Mouse (Mus musculus): ENCODE data around the gene Chd3. TPM values are rescaled to one million over a fixed set of nuclear protein-coding genes. Genes with fewer than 3 reads are reported as not detected.
"Not testable (repeated sequence)": the region's sequence is repeated elsewhere in the genome, so short reads cannot be mapped to it uniquely, and the experiment has no call there.

Chd3 gene
- polyA plus RNA-seq, 1 experiment from 2014 or later = 55.9 TPM

- Histone ChIP-seq H3K4me3 (peak overlapping the region; percentile 67), H3K27me3 (replicated peaks; ENCODE audit: low read depth, poor library complexity, severe bottlenecking) (peaks cover 61% of the 10 kb centered on the region)
Observed at GRCm38 (mm10) chr11:69331152-69331551, 38.1 kb downstream of the Chd3 start.

DNA sequence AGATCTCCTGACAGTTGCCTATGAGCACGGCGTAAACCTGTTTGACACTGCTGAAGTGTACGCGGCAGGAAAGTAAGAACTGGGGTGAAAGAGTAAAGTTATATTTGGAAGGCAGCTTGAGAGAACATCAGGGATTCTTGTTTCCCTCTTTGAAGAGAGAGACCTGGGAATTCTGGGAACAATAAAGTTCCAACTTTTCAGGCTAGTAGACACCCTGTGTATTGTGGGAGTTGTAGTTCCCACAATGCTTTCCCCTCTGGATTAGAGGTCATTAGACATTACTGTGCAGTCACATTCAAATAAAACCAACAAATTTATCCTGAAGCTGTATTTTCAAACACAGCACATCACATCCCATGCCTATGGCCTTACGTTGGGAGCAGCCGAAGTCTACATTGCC is 40.7 kb downstream of the Chd3 start:
- peaks cover 62% of the 10 kb centered on the region for H3K27me3 ChIP-seq (replicated peaks; ENCODE audit: low read depth, poor library complexity, severe bottlenecking)
- no peak overlapping the region for H3K4me3 ChIP-seq
- DNase-seq (ENCODE audit: low spot score) = no peak
- WGBS = 93% methylated on average over 6 of the region's 6 CpGs
- H3K4me1 ChIP-seq = peaks cover 59% of the 10 kb centered on the region
- no peak overlapping the region for H3K27ac ChIP-seq (replicated peaks)
- no peaks in the 10 kb centered on the region for H3K9me3 ChIP-seq
- no peaks in the 10 kb centered on the region for H3K36me3 ChIP-seq (replicated peaks)

More at GRCm38 (mm10) chr11:69331152-69331551, 38.1 kb downstream of the Chd3 start:
- no peak for DNase-seq (ENCODE audit: low spot score)
- Histone ChIP-seq H3K27ac (replicated peaks) (no peak overlapping the region; the same call in 1 of the 2 replicates), H3K36me3 (replicated peaks) (no peaks in the 10 kb centered on the region), H3K9me3 (no peaks in the 10 kb centered on the region), H3K4me1 (peaks cover 38% of the 10 kb centered on the region)
- WGBS = 91% methylated on average over 6 of the region's 6 CpGs

GRCm38 (mm10) chr11:69327648-69328047 is 41.6 kb downstream of the Chd3 start:
- 0 out of 2 replicates have a peak overlapping the region, but pooled peaks have one; percentile 30 for H3K27ac ChIP-seq (replicated peaks)
- 49% methylated on average over 6 of the region's 6 CpGs for WGBS
- H3K4me3 ChIP-seq = peak overlapping the region; percentile 78; the same call in 1 of the 2 replicates
- peaks cover 62% of the 10 kb centered on the region for H3K27me3 ChIP-seq (replicated peaks; ENCODE audit: low read depth, poor library complexity, severe bottlenecking)
- H3K9me3 ChIP-seq = no peaks in the 10 kb centered on the region
- no peaks in the 10 kb centered on the region for H3K36me3 ChIP-seq (replicated peaks)
- no peak for DNase-seq (ENCODE audit: low spot score)
- H3K4me1 ChIP-seq = peaks cover 58% of the 10 kb centered on the region

DNA sequence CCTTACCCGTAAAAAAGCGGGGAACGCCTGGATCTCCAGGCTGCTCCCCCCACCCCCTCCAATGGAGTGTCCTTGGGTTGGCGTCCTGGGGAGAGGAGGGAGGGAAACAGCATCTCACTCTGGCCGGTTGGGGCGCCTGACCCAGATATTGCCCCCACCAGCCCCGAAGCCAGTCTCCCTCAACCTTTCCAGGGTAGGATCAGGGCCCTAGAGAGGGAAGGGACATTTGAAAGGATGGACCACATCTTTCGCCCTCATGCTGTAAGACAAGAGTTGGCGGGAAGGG is 42.1 kb downstream of the Chd3 start:
- DNase-seq (ENCODE audit: low spot score) = no peak
- Histone ChIP-seq H3K27ac (replicated peaks) (no peak overlapping the region), H3K36me3 (replicated peaks) (no peaks in the 10 kb centered on the region), H3K4me3 (peak overlapping the region; percentile 78), H3K9me3 (no peaks in the 10 kb centered on the region), H3K27me3 (replicated peaks; ENCODE audit: low read depth, poor library complexity, severe bottlenecking) (peaks cover 62% of the 10 kb centered on the region), H3K4me1 (peaks cover 58% of the 10 kb centered on the region)
- 8% methylated on average over 9 of the region's 9 CpGs for WGBS

GRCm38 (mm10) chr11:69326408-69327156 is 42.6 kb downstream of the Chd3 start:
- 1% methylated on average over 45 of the region's 45 CpGs for WGBS
- no peaks in the 10 kb centered on the region for H3K36me3 ChIP-seq (replicated peaks)
- no peaks in the 10 kb centered on the region for H3K9me3 ChIP-seq
- peaks cover 58% of the 10 kb centered on the region for H3K4me1 ChIP-seq
- H3K27me3 ChIP-seq (replicated peaks; ENCODE audit: low read depth, poor library complexity, severe bottlenecking) = peaks cover 59% of the 10 kb centered on the region
- H3K4me3 ChIP-seq = peak overlapping the region; percentile 78
- no peak for DNase-seq (ENCODE audit: low spot score)
- H3K27ac ChIP-seq (replicated peaks) = peak overlapping the region; percentile 66

DNA sequence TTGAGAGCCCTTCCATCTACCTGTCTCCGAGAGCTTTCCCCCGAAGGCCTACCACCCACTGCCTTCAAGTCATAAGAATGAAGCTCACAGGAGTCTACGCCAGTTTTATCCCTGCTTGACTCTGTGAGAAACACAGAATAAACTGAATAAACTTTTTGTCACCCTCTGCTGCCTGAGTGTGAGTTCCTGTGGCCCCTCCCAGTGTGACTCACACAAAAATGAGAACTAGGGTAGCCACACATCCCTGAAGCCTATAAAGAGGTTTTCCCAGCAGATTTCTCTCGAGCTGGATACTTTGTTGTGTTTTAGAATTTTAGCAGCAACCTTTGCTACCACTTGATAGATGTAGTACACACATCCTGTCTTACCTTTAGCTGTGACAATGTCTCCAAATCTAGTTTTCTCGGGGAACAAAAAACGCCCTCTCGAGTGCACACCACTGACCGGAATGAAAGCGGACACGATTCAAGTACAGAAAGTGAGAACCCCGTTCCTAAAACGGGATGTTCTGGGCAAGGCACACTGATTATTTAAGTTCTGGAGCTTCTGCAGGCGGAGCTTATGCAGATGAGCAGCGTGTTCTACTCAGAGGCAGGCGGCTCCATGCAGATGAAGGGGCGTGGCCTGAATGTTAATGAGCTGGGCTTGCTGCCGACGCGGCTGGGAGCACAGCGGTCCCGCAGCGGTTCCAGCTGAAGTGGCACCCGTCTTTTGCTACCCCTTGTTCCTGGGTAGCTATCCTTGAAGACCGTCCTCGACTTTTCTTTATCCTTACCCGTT is 43.4 kb downstream of the Chd3 start, which contains the start of gene Kcnab3:
Gene Kcnab3, plus strand, starts transcription at position 631 of the 780 bp plus-strand sequence.
- WGBS = 11% methylated on average over 26 of the region's 26 CpGs

GRCm38 (mm10) chr11:69324749-69325148 is 44.5 kb downstream of the Chd3 start:
- H3K4me1 ChIP-seq = peaks cover 52% of the 10 kb centered on the region
- WGBS = 82% methylated on average over 6 of the region's 6 CpGs
- no peak for DNase-seq (ENCODE audit: low spot score)

More for the DNA sequence above, 43.4 kb downstream of the Chd3 start, which contains the start of gene Kcnab3:
- peaks cover 52% of the 10 kb centered on the region for H3K4me1 ChIP-seq
- H3K9me3 ChIP-seq = no peaks in the 10 kb centered on the region
- peak within 1 kb of the TSS; percentile 66 for H3K27ac ChIP-seq (replicated peaks)
- DNase-seq (ENCODE audit: low spot score) = peak; percentile 85
- peaks cover 3% of the 10 kb centered on the region for H3K36me3 ChIP-seq (replicated peaks)
- H3K27me3 ChIP-seq (replicated peaks; ENCODE audit: low read depth, poor library complexity, severe bottlenecking) = peaks cover 51% of the 10 kb centered on the region
- H3K4me3 ChIP-seq = peak within 1 kb of the TSS; percentile 78

GRCm38 (mm10) chr11:69323667-69324111 is 45.5 kb downstream of the Chd3 start, which contains the start of the genes Cntrob and Trappc1:
Gene Cntrob (minus strand): TSS chr11:69323775.
Gene Trappc1 (plus strand): TSS chr11:69323980.
- Histone ChIP-seq H3K4me3 (peak within 1 kb of the TSS; percentile 78), H3K4me1 (peaks cover 52% of the 10 kb centered on the region), H3K36me3 (replicated peaks) (peaks cover 25% of the 10 kb centered on the region), H3K9me3 (no peaks in the 10 kb centered on the region), H3K27ac (replicated peaks) (peak within 1 kb of the TSS; percentile 96), H3K27me3 (replicated peaks; ENCODE audit: low read depth, poor library complexity, severe bottlenecking) (peaks cover 30% of the 10 kb centered on the region)
- 0% methylated on average over 30 of the region's 30 CpGs for WGBS
- peak; percentile 100 for DNase-seq (ENCODE audit: low spot score)

More at GRCm38 (mm10) chr11:69324749-69325148, 44.5 kb downstream of the Chd3 start:
- peaks cover 40% of the 10 kb centered on the region for H3K27me3 ChIP-seq (replicated peaks; ENCODE audit: low read depth, poor library complexity, severe bottlenecking)
- H3K4me3 ChIP-seq = peak overlapping the region; percentile 78
- H3K9me3 ChIP-seq = no peaks in the 10 kb centered on the region
- H3K27ac ChIP-seq (replicated peaks) = no peak overlapping the region
- peaks cover 14% of the 10 kb centered on the region for H3K36me3 ChIP-seq (replicated peaks)

GRCm38 (mm10) chr11:69322693-69323471 is 46.3 kb downstream of the Chd3 start:
- H3K4me1 ChIP-seq = peaks cover 52% of the 10 kb centered on the region
- peaks cover 33% of the 10 kb centered on the region for H3K36me3 ChIP-seq (replicated peaks)
- peak overlapping the region; percentile 78 for H3K4me3 ChIP-seq
- peaks cover 22% of the 10 kb centered on the region for H3K27me3 ChIP-seq (replicated peaks; ENCODE audit: low read depth, poor library complexity, severe bottlenecking)
- peak overlapping the region; percentile 96 for H3K27ac ChIP-seq (replicated peaks)
- no peaks in the 10 kb centered on the region for H3K9me3 ChIP-seq
- DNase-seq (ENCODE audit: low spot score) = peak; percentile 17
- WGBS = 33% methylated on average over 18 of the region's 18 CpGs

- H3K4me3 ChIP-seq = peak overlapping the region; percentile 78
- H3K27me3 ChIP-seq (replicated peaks; ENCODE audit: low read depth, poor library complexity, severe bottlenecking) = peaks cover 13% of the 10 kb centered on the region
- H3K4me1 ChIP-seq = peaks cover 46% of the 10 kb centered on the region
- DNase-seq (ENCODE audit: low spot score) = no peak
- H3K27ac ChIP-seq (replicated peaks) = no peak overlapping the region
- 83% methylated on average over 6 of the region's 6 CpGs for WGBS
- H3K9me3 ChIP-seq = no peaks in the 10 kb centered on the region
- H3K36me3 ChIP-seq (replicated peaks) = peaks cover 41% of the 10 kb centered on the region
Observed at GRCm38 (mm10) chr11:69322010-69322409, 47.2 kb downstream of the Chd3 start.

GRCm38 (mm10) chr11:69321580-69321979 is 47.6 kb downstream of the Chd3 start:
- peaks cover 45% of the 10 kb centered on the region for H3K36me3 ChIP-seq (replicated peaks)
- no peak overlapping the region for H3K4me3 ChIP-seq
- no peak overlapping the region for H3K27ac ChIP-seq (replicated peaks)
- 92% methylated on average over 6 of the region's 6 CpGs for WGBS
- no peaks in the 10 kb centered on the region for H3K9me3 ChIP-seq
- H3K4me1 ChIP-seq = peaks cover 42% of the 10 kb centered on the region
- peaks cover 9% of the 10 kb centered on the region for H3K27me3 ChIP-seq (replicated peaks; ENCODE audit: low read depth, poor library complexity, severe bottlenecking)
- no peak for DNase-seq (ENCODE audit: low spot score)

GRCm38 (mm10) chr11:69318000-69318399 is 51.2 kb downstream of the Chd3 start:
- H3K4me3 ChIP-seq; DNase-seq (ENCODE audit: low spot score); H3K27ac ChIP-seq (replicated peaks); H3K27me3 ChIP-seq (replicated peaks; ENCODE audit: low read depth, poor library complexity, severe bottlenecking); H3K9me3 ChIP-seq: not testable (repeated sequence)
- WGBS = 87% methylated on average over 3 of the region's 3 CpGs
- H3K4me1 ChIP-seq = peaks cover 15% of the 10 kb centered on the region
- peaks cover 80% of the 10 kb centered on the region for H3K36me3 ChIP-seq (replicated peaks)

Measured in embryonic facial prominence, embryonic 10.5 days (tissue).